Mouse (Mus musculus) liver, postnatal 0 days (tissue): ENCODE results near the gene Agfg2. TPM values are rescaled to one million over a fixed set of nuclear protein-coding genes. Genes with fewer than 3 reads are reported as not detected.

Experiments used
- ATAC-seq: fragments of 200-750 bp; cut with Nextera tagmentation; 2 replicates; pipeline ENCODE4 v1.8.0; 2017; ENCODE audit warnings: mild to moderate bottlenecking, moderate library complexity
- DNase-seq: peaks from one replicate; pipeline ENCODE4 v3.0.0-alpha.2; 2016
- H3K27ac ChIP-seq: fragments of 300-500 bp; sonication (generic); 2 replicates; pipeline ENCODE4 v1.5.1; 2014; ENCODE audit warnings: antibody characterized with exemption, moderate library complexity, mild to moderate bottlenecking, low read depth
- H3K27me3 ChIP-seq: fragments of 300-500 bp; sonication (generic); 2 replicates; pipeline ENCODE4 v1.6.1; 2014; ENCODE audit warnings: low read length, control low read depth, mixed read lengths; ENCODE audit not compliant: insufficient read depth
- H3K36me3 ChIP-seq: fragments of 300-500 bp; sonication (generic); replicated peaks from 2 replicates; pipeline ENCODE4 v1.6.1; 2014; ENCODE audit warnings: mild to moderate bottlenecking, control low read depth, low read length, moderate library complexity, mixed read lengths; ENCODE audit not compliant: insufficient read depth
- H3K4me1 ChIP-seq: fragments of 300-500 bp; sonication (generic); 2 replicates; pipeline ENCODE4 v1.6.1; 2014; ENCODE audit warnings: antibody characterized with exemption, mild to moderate bottlenecking, control low read depth; ENCODE audit not compliant: insufficient read depth
- H3K4me2 ChIP-seq: fragments of 300-500 bp; sonication (generic); 2 replicates; pipeline ENCODE4 v1.6.1; 2014; ENCODE audit warnings: low read depth, mild to moderate bottlenecking, low read length, moderate library complexity, mixed read lengths
- H3K4me3 ChIP-seq: fragments of 300-500 bp; sonication (generic); 2 replicates; pipeline ENCODE4 v1.5.1; 2014; ENCODE audit warnings: low read depth, low read length
- H3K9ac ChIP-seq: fragments of 300-500 bp; sonication (generic); replicated peaks from 2 replicates; pipeline ENCODE4 v1.6.1; 2014; ENCODE audit warnings: mild to moderate bottlenecking, moderate library complexity
- H3K9me3 ChIP-seq: fragments of 300-500 bp; sonication (generic); 2 replicates; pipeline ENCODE4 v1.6.1; 2016; ENCODE audit warnings: mild to moderate bottlenecking, control low read depth, low read length, mixed read lengths
- CTCF ChIP-seq: sonication (generic); IDR thresholded peaks from 2 replicates; pipeline ENCODE4 v1.5.1; 2016; ENCODE audit warnings: antibody characterized with exemption, low read depth
- EP300 ChIP-seq: IDR thresholded peaks from 2 replicates; pipeline ENCODE4 v1.6.1; 2016; ENCODE audit warnings: antibody characterized with exemption, low read depth, mild to moderate bottlenecking
- WGBS: fragments of 180-500 bp; shearing (Covaris S2); extraction: QIAGEN DNeasy Blood & Tissue Kit; methylation state at CpG from one replicate; pipeline ENCODE4 v1.1.7; 2014; ENCODE audit not compliant: insufficient replicate concordance; 5-methylcytosine and 5-hydroxymethylcytosine counted together
- polyA plus RNA-seq: library from polyadenylated mRNA; unstranded; fragments of >200 nt; fragmentation: Nextera tagmentation; extraction: Ambion mirVana; gene quantifications from 2 replicates; pipeline ENCODE4 v1.2.1, GENCODE M21; 2015

Agfg2 gene
- polyA plus RNA-seq, 1 experiment from 2014 or later = 29.5 TPM

GRCm38 (mm10) chr5:137686127-137686790 lies 1.7 kb upstream of the Agfg2 start:
- H3K36me3 ChIP-seq = peaks cover 13% of the 10 kb centered on the region; the same call in 1 of the 2 replicates
- DNase-seq (peak; percentile 73), ATAC-seq (peak; percentile 77)
- WGBS = 43% methylated on average over 6 of the region's 6 CpGs
- peak overlapping the region; percentile 13 for H3K4me3 ChIP-seq
- peak; percentile 52 for TF ChIP-seq CTCF
- peak; percentile 95 for TF ChIP-seq EP300
- H3K27ac ChIP-seq = peak overlapping the region; percentile 89
- no peaks in the 10 kb centered on the region for H3K27me3 ChIP-seq
- H3K9me3 ChIP-seq = no peaks in the 10 kb centered on the region
- H3K4me1 ChIP-seq = peaks cover 41% of the 10 kb centered on the region
- H3K9ac ChIP-seq = peak overlapping the region; percentile 61
- peak overlapping the region; percentile 94 for H3K4me2 ChIP-seq

DNA sequence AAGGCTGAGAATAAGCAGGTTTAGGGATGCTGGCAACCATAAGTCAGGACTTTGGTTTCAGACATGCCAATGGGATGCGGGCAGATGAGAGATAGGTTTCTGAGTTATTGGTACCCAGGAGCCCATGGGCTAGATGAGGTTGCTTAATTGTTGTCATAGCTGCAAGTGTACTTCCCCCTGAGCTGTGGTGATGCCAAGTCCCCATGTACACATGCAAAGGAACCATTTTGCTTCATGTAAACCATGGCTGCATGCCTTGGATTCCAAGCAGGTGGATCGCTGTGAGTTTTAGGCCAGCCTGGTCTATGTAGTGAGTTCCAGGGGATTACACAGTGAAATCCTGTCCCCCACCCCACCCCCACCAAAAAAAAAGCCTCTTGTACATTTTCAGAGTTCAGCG lies 1.1 kb upstream of the Agfg2 start:
- H3K27ac ChIP-seq = peak overlapping the region; percentile 89
- ATAC-seq (no peak), DNase-seq (no peak)
- H3K4me1 ChIP-seq = peaks cover 42% of the 10 kb centered on the region
- 53% methylated on average over 3 of the region's 3 CpGs for WGBS
- H3K27me3 ChIP-seq = no peaks in the 10 kb centered on the region
- no peaks in the 10 kb centered on the region for H3K9me3 ChIP-seq
- peaks cover 19% of the 10 kb centered on the region for H3K36me3 ChIP-seq
- H3K4me3 ChIP-seq = 0 out of 2 replicates have a peak overlapping the region, but pooled peaks have one; percentile 7
- H3K9ac ChIP-seq = peak overlapping the region; percentile 48
- TF ChIP-seq EP300 (no peak), CTCF (no peak)
- peak overlapping the region; percentile 94 for H3K4me2 ChIP-seq

DNA sequence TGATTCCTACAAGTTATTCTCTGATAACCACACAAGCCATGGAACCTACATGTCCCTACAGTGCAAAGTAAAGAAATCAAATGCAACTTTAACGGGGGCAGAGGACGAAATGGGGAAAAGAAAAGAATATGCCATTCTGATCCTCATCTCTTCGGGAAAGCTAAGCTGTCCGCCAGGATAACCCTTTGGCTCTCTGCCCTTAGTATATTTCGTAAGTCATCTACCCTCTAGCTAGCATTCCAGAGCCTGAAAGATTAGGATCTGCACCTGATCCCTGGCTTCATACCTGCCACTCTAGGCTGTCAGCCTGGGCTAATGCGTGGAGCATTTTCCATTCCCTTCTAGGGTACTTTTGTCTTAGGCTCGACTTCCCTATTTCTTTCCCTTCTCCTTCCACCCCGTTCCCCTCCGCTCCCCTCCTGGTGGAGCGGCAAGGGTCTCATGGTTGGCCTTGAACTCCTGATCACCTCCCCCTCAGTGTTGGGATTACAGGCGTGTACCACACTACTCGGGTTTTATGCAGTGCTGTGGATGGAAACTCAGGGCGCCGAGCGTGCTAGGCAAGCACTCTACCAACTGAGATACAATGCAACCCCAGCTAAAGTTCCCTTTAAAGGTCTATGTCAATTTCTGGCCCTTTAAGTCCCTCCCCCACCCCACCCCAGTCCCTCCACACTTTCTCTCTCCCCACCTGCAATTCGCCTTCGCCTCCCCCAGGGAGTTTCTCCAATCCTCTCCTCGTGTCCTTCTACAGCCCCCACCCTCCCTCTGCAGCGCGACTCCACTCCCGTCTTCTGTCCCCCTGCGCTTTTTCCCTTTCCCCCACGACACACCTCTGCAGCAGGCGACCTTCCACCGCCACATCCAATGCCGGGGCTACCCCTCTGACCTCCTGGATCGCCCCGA lies 885 bp downstream of the Agfg2 start:
- Histone ChIP-seq H3K4me2 (peak overlapping the region; percentile 94), H3K4me1 (peaks cover 42% of the 10 kb centered on the region), H3K9me3 (no peaks in the 10 kb centered on the region), H3K27me3 (no peaks in the 10 kb centered on the region), H3K9ac (peak overlapping the region; percentile 80), H3K4me3 (peak overlapping the region; percentile 89), H3K27ac (peak overlapping the region; percentile 93), H3K36me3 (peaks cover 30% of the 10 kb centered on the region)
- WGBS = 3% methylated on average over 28 of the region's 28 CpGs
- ATAC-seq (no peak), DNase-seq (peak; percentile 49)
- TF ChIP-seq CTCF (no peak), EP300 (no peak)

- peak overlapping the region; percentile 94 for H3K4me2 ChIP-seq
- no peaks in the 10 kb centered on the region for H3K27me3 ChIP-seq
- DNase-seq = no peak
- TF ChIP-seq EP300 (no peak), CTCF (no peak)
- H3K9me3 ChIP-seq = no peaks in the 10 kb centered on the region
- no peak overlapping the region for H3K27ac ChIP-seq
- peaks cover 36% of the 10 kb centered on the region for H3K36me3 ChIP-seq
- peak overlapping the region; percentile 1; the same call in 1 of the 2 replicates for H3K9ac ChIP-seq
- peaks cover 45% of the 10 kb centered on the region for H3K4me1 ChIP-seq
- WGBS = 92% methylated on average over 6 of the region's 6 CpGs
- H3K4me3 ChIP-seq = peak overlapping the region; percentile 89
- no peak for ATAC-seq
Observed at GRCm38 (mm10) chr5:137682526-137682925, 2.0 kb downstream of the Agfg2 start.

- Histone ChIP-seq H3K9me3 (no peaks in the 10 kb centered on the region), H3K4me1 (peaks cover 30% of the 10 kb centered on the region), H3K4me3 (no peak overlapping the region), H3K9ac (no peak overlapping the region), H3K27me3 (no peaks in the 10 kb centered on the region), H3K36me3 (peaks cover 42% of the 10 kb centered on the region), H3K27ac (no peak overlapping the region), H3K4me2 (no peak overlapping the region)
- no peak for TF ChIP-seq CTCF
- TF ChIP-seq EP300 = no peak
- DNase-seq = no peak
- WGBS = 76% methylated on average over 4 of the region's 4 CpGs
- no peak for ATAC-seq
Observed at GRCm38 (mm10) chr5:137679726-137680125, 4.8 kb downstream of the Agfg2 start.

- H3K4me1 ChIP-seq = peaks cover 40% of the 10 kb centered on the region
- H3K9me3 ChIP-seq = no peaks in the 10 kb centered on the region
- TF ChIP-seq CTCF (no peak), EP300 (no peak)
- no peak overlapping the region for H3K9ac ChIP-seq
- 75% methylated on average over 3 of the region's 3 CpGs for WGBS
- H3K4me2 ChIP-seq = no peak overlapping the region
- H3K27me3 ChIP-seq = no peaks in the 10 kb centered on the region
- ATAC-seq (no peak), DNase-seq (no peak)
- no peak overlapping the region for H3K4me3 ChIP-seq
- H3K36me3 ChIP-seq = peaks cover 42% of the 10 kb centered on the region
- H3K27ac ChIP-seq = no peak overlapping the region
Observed at GRCm38 (mm10) chr5:137678736-137679135, 5.8 kb downstream of the Agfg2 start.
